Mouse (Mus musculus) c-Kit-positive CD71-positive TER-119-negative erythroid progenitor cells, embryonic 14.5 days (primary cell): ENCODE data around the gene Ttll13.

Source experiments
- DNase-seq: peaks from one replicate; pipeline ENCODE4 v3.0.0-alpha.2; 2013; ENCODE audit warnings: low read depth

The Ttll13 gene

DNA sequence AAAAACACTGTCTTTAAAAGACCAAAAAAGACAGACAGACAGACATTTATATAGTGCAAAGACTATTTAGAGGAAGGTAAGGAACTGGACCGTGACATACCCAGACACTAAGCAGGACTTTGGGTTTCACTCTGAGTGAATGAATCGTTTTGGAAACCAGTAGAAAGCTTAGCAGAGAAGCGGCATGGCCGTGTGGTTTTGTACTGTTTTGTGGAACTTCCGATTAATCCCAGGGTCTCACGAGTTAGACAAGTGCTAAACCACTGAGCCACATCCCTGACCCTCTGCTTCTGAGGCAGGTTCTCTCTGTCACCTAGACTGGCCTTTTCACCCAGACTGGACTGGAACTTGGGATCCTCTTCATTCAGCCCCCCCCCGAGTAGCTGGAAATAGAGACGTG lies 31.7 kb upstream of the Ttll13 start:
- no peak for DNase-seq

DNA sequence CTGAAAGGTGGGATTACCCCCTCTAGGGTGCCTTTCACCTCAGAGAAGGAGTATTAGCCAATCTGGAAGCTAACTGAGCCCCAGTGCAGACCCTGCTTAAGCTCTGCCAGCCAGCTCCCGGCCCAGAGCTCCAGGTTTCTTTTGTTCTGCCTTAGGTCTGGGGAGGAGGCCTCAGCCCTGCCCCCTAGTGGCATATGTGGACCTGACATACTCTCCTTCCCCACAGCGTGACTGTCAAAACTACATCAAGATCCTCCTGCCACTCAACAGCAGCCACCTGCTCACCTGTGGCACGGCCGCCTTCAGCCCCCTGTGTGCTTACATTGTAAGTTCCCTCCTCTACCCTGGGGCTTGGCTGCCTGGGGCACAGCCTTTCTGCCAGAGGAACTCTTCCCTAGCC lies 30.8 kb upstream of the Ttll13 start:
- DNase-seq: peak; percentile 75

DNA sequence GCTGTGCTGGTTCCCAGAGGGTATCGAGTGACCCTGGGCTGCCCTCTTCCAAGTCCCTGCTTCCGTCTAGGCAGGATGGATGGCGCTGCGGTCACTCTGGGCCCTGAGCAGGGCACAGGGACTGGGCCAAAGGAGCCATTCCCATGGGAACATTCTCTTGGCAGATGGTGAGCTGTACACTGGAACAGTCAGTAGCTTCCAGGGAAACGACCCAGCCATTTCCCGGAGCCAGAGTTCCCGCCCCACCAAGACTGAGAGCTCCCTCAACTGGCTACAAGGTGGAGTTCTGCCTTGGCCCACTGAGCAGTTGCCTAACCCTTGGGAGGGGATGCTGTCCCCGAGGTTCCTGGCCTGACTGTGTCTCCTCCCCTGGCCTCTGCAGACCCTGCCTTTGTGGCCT lies 29.6 kb upstream of the Ttll13 start:
- no peak for DNase-seq

DNA sequence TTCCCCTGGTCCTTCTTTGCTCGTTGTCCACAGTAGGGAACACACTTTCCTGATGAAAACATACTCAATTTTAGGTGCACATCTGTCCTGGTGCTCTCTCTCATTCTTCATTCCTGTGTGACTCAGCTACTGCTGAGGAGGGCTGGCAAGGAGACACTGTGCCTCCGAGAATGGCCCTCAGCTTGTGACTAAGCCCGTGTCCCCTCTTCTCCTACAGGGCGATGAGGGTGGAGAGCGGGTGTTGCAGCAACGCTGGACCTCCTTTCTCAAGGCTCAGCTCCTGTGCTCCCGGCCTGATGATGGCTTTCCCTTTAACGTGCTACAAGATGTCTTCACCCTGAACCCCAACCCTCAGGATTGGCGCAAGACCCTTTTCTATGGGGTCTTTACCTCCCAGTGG lies 27.5 kb upstream of the Ttll13 start:
- DNase-seq: no peak

DNA sequence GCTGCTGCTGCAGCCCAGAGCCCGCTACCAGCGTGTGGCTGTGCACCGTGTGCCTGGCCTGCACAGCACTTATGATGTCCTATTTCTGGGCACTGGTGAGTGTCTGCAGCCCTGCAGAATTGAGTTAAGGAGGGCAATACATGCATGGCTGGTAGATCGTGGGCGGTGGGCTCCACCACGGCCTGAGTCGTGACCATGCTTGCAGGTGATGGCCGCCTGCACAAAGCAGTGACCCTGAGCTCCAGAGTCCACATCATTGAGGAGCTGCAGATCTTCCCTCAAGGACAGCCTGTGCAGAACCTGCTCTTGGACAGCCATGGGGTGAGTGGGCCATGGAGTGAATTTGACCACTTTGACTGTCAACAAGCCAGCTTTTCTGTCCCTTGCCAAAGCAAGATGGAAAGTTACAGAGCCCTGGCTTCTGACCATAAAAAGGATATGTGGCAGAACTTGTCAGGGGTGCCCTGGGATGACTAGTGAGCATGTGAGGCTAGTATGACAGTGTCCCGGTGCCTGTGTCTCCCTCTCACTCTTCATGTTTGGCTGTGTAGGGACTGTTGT lies 25.9 kb upstream of the Ttll13 start:
- DNase-seq: no peak

DNA sequence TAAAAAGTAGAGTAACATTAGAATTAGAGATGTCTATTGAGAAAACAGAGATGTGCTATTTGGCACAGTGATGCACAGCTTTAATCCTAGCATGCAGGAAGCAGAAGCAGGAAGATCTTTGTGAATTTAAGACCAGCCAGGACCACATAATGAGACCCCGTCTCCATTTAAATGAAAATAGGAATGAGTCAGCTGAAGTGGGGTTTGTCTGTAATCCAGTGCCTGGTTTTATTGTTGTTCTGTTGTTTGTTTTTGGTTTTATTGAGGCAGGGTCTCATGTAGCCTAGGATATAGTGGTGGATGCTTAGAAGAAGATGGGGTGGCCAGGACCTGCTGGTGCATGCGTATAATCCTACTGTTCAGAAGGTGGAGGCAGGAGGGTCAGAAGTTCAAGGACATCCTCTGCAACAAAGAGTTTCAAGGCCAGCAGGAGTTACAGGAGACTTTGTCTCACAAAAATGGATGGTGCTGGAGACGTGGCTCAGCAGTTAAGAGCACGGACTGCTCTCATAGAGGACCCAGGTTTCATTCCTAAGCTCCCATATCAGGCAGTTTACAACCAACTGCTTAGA lies 24.9 kb upstream of the Ttll13 start:
- DNase-seq: no peak

DNA sequence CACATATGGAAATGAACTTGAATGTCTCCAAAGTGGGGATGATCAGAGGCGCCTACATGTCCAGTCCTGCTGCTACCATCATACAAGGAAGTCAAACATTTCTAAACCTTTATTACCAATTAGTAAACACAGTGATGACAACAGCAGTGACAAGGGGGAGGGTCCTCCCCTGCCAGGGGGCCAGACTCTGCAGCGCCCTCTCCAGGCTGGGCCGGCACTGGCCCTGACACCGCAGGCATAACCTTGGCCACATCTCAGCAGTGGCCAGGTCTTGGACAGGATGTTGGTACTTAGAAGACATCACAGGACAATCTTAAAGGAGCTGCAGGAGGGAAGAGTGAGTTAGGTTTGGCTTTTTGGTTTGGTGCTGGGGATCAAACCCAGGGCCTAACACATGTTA lies 19.1 kb upstream of the Ttll13 start:
- no peak for DNase-seq

DNA sequence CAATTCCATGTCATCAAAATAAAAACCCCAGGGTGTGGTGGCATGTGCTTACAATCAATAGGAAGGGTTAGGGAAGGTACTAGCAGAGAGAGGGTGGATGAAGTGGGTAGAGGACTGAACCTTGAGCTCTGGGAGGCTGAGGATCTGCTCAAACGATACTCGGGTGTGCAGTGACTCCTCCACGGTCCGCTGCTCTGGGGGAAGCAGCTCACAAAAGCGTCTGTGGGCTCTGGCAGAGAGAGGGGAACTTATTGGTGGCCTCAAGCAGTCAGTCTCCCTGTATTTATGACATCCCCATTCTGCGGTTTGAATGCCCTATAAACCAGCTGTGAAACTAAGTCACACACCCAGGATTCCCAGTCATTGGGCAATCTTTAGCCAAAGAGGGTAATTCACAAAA lies 16.0 kb upstream of the Ttll13 start:
- no peak for DNase-seq

DNA sequence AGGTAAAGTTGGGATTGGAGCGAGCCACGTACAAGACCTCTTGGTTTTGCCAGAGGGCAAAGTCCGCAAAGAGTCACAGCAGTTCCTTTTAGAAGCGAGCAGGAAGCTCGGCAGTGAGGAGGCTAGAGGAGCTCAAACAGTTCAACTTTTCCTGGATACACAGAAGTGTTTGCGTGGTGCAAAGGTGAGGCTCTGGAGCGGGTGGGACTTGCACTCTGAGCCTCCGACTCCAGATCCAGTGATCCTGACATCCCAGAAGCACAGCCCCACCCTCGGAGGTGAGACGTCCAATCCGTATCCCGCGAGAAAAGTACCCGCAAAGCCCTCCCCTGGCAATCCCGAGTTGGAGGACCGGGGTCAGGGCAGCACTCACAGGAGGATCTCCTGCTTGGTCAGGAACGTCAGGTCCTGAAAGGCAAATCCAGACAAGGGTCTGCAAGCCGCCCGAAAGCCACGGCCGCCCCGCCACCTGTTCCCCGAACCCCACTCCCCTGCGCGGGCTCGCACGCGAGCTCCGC lies 14.1 kb upstream of the Ttll13 start:
- DNase-seq: no peak

DNA sequence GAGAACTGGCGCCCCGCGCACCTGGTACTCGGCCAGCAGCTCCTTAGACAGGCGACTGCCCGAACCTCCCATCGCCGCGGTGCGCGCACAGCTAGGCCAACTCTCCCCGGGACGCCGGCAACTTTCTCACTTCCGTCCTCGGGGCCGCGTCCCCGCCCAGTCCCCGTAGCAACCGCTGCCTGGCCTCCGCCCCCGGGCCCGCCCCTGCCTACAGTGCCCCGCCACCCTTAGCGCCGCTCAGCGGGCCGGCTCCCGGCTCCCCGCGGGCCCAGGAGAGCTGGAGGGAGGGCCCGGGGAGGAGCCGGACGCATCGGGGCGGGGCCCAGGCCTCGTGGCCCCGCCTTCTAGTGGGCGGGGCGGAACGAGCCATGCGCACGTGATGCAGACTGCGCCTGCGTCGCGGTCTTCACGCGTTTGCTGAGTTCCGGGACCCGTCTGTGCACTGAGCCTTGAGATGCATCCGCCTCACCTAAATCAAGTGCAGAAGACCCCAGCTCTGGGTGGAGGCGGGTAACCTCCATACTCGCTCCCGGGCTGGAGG lies 13.6 kb upstream of the Ttll13 start, which contains the start of the genes Cib1 and Gdpgp1:
Cib1 (minus strand) TSS at position 325 of the 541 bp plus-strand sequence.
Gdpgp1 (plus strand) TSS at position 377 of the 541 bp plus-strand sequence.
- peak; percentile 93 for DNase-seq

DNA sequence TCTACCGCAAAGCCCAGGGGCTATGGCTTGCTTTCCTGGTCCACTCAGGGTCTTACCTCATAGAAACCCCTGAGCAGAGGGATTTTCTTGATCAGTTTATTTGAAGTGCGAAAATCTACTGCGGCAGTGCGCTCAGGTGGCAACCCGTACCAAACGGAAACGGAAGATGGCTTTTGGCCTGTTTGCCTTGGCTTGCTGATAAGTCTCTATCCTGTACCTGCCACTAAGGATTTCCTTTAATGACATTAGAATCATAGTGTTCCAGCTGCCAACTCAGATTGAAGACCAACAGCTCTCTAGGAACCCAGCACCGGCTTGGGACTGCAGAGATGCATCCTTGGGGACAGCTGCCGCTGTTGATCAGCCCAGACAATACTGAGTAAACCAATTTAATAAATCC lies 12.4 kb upstream of the Ttll13 start:
- no peak for DNase-seq

DNA sequence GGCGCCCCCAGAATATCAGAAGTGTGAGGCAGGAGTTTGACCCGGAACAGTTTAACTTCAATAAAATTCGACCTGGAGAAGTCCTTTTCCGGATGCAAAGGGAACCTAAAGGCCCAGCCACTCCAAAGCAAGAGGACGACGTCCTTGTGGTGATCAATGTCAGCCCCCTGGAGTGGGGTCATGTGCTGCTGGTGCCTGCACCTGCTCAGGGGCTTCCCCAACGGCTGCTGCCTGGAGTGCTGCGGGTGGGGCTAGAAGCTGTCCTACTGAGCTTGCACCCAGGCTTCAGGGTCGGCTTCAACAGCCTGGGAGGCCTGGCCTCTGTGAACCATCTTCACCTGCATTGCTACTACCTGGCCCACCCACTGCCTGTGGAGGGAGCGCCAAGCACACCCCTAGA lies 7.6 kb upstream of the Ttll13 start:
- DNase-seq: no peak

DNA sequence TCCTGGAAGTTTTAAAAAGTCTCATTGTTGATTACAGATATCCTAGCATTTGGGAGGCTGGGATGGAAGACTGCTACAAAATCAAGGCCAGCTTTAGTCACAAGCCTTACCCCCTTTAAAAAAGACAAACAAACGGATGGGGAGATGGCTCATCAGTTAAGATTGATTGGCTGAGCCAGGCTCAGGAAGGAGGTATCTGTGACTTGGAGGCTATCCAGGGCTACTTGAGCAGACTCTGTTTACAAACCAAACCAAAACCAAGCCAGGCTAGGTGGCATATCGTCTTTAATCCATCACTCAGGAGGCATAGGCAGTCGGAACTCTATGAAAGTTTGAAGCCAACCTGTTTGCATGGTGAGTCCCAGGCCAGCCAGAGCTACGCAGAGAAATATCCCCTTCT lies 4.5 kb upstream of the Ttll13 start:
- DNase-seq: no peak

DNA sequence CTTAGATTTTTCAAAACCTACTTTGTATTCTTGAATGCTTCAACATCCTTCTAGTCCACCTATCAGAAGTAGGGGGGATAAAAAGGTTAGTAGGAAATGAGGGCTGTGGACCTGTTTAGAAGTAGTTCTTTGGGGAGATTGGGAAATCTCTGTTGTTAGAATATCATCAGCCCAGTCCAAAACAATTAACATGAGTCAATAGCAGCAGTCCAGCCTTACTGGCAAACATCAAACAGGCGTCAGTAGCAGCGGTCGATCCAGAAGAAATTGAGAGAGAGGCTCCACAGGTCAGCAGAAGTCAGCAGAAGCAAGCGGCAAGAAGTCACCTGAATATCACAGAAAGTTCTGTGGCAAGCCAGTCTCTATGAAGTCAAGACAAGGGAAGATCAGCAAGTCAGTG lies 1.3 kb upstream of the Ttll13 start:
- DNase-seq: no peak

DNA sequence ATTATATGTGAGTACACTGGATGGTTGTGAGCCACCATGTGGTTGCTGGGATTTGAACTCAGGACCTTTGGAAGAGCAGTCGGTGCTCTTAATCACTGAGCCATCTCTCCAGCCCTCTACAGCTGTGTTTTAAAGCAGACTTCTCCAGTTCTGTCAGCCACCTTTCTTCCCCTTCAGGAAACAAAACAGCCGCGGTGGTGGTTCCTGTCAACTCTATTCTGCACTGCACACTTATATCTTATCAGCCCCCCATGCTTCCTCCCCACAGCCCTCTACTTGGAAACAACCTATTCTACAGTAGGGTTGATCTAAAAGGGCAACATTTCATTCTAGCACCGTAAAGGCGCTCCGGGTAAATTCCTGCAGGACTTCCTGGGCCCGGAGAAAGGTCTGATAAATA lies 683 bp downstream of the Ttll13 start:
- DNase-seq: no peak

DNA sequence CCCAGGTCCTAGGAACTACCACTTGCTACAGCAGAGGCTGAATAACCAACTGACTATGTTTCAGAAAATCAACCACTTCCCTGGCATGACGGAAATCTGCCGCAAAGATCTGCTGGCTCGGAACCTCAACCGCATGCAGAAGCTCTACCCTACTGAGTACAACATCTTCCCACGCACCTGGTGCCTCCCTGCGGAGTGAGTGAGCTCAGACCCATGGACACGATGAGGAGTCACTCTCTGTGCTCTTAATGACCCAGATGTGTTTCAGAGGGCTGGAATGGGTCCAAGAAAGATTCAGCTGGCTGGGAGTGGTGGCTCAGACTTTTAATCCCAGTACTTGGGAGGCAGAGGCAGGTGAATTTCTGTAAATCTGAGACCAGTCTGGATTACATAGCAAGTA lies 6.3 kb downstream of the Ttll13 start:
- DNase-seq: no peak

DNA sequence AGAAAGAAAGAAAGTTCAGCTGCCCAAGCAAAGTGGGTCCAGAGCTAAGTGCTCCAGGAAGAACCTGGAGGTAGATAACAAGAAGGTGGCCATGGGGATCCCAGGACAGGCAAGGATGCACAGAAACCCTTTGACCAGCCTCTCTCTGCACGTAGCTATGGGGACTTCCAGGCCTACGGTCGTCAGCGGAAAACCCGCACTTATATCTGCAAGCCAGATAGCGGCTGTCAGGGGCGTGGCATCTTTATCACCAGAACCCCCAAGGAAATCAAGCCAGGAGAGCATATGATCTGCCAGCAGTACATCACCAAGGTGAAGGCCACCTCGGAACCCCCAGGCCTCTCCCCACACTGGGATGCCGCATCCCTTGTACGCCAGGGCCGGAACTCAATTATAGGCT lies 6.7 kb downstream of the Ttll13 start:
- no peak for DNase-seq

DNA sequence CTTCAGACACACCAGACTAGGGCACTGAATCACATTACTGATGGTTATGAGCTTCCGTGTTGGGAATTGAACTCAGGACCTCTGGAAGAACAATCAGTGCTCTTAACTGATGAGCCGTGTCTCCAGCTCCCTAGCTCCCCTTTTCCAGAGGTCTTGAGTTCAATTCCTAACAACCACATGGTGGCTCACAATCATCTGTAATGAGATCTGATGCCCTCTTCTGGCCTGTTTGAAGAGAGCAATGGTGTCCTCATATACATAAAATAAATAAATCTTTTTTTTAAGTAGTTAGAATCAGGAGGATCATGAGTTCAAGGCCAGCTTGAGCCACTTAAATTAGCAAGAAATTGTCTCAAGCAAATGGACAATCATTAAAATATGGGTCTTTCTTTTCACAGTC lies 9.8 kb downstream of the Ttll13 start:
- DNase-seq: no peak

DNA sequence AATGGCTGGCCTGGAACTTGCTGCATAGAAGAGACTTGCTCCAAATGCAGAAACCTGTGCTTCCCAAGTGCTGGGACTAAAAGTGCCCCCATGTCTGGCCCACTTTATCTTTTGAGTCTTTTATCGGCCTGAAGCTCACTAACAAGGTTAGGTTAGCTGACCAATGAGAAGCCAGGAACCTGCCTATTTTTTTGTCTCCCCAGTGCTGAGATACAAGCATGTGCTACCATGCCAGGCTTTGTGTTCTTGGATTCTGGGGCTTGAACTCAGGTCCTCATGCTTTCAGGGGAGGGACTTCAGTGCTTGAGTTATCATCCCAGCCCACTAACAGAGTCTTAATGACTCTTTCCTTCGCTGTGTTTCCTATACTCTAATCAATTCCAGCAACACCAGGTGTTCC lies 11.5 kb downstream of the Ttll13 start:
- DNase-seq: no peak

DNA sequence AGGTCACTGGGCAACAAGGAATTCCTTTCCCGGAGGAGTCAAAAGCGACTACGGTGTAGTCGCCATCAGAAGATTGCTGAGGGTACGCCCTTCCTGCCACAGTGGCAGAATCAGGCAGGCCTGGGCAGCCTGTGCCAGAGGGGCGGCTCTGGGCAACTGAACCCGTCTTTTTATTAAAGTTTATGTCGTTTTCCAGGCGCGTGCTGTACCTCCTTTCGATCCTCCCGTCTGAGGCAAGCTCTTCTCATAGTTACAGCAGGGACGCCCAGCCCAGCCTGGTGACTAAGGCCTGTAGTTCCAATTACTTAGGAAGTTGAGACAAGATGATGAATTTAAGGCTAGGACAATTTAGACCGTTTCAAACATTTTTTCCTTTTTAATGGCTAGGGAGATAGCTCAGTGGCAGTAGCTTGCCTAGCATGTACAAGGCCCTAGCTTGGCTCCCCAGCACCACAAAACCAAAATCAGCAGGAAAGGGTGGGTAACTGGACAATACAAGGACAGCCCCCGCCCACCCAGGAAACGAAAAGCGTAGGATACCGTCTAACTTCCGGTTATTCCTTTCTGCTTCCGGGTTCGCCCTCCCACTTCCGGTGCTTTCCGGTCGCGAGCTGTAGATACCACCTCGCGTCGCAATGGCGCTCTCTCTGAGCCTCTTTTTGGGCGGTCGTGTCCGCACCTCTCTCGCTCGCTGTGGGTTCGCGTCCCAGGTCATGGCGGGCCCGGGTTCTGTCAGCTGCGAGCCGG lies 14.6 kb downstream of the Ttll13 start, which contains the start of gene Ngrn:
Ngrn (plus strand) TSS at position 591 of the 747 bp plus-strand sequence.
- DNase-seq: peak; percentile 73

DNA sequence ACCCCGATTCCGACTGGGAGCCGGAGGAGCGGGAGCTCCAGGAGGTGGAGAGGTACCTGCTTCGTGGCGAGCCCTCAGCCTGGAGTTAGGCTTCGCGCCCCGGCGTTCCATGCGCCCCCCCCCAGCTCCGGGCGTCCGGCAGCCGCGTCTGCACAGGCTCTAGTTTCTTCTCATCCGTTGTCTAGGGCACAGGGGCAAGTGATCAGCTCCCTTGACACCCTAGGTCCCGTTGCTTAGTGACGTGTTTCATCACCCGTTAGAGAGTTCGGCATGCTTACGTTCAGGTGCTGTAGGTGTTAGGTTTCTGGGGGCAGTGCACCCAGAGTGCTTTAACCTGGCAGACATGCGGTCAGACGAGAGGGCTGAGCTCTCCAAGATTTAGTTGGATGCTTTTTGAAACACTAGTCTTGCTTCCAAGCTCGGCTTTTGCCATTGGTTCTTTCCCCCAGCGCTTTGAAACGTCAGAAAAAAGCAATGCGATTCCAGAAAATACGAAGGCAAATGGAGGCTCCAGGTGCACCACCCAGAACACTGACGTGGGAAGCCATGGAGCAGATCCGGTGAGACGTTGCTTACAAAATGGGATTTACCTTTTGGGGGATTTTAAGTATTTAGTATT lies 15.3 kb downstream of the Ttll13 start:
- DNase-seq: no peak

DNA sequence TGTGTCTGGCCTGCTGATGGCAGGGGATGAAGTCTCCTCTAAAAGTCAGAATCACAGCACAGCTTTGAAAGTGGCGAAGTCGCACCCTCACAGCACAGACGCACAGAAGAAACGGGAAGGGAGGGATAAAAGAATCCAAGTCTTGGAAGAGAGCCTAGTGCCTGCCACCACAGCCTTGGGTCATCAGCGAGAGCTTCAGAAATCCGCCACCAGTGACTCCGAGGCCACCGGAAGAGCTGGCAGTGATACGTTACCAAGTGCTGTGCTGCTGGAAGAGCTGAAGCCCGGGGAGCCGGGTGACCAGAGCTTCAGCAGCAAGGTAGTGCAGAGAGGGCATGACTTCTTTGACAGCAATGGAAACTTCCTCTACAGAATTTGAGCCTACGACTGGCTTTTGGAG lies 18.4 kb downstream of the Ttll13 start:
- no peak for DNase-seq

DNA sequence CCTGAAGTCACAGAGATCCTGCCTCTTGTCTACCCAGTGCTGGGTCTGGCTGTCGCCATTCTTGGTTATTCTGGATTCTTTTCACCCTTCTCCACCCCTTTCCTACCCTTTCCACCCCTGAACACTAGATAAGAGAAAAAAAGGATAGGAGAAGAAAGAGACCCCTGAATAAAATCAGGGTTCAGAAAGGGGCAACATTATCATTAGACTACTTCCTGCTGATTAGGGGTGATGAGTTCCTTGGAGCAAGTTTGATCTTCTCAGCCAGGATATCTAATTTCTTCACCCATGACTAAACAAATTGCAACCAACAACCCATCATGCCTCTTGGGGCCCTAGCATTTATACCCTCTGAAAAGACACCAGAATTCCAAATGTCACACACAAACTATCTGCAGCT lies 21.6 kb downstream of the Ttll13 start:
- no peak for DNase-seq
